Mouse (Mus musculus) embryo, embryonic 10 days (tissue): ENCODE results near the gene Dclre1b.

Experiments used
- DNase-seq: peaks from one replicate; pipeline ENCODE4 v3.0.0-alpha.2; 2015; ENCODE audit warnings: low spot score

The Dclre1b gene

DNA sequence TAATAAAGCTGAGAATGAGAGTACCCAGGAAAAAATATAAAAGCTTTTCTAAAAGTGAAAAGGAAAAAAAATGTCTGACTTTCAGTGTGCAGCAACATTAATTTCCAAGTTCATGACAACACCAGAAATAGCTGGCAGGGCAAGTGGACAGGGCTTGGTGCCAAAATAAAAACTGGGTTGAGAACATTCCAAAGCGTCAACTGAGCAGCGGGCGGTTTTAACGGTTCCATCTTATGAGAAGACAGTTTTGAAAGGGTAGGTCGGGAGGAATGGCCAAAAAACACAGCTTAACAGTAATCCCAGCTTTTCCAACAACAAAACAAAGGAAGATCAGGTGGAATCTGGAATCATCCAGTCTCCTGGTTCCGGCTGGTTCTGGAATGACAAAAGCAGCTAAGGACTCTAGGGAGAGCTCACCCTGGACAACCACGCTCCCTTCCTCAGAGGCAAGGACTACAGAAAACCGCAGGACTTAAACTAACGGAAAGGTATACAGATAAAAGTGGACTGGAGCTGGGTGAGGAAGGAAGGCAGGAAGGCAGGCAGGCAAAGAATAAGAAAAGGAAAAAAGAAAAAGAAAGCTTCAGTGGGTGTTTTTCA lies 37.6 kb downstream of the Dclre1b start:
- no peak for DNase-seq

DNA sequence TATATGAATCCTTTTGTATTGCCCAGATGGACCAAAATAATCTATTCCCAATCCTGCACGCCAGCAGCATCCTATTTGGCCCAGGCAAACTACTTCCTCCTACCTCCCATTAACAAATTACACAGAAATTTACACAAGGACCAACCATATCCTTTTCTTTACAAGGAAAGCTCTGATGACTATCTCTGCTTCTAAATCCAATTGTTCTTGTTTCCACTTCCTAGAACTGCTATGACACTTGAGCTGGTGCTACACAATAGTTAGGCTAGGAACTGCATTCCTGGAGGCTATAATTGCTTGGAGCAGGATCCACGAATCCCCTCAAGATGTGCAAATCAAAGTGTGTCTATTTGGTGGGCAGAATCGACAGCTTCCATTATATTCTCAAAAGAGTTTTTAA lies 42.5 kb downstream of the Dclre1b start:
- no peak for DNase-seq

DNA sequence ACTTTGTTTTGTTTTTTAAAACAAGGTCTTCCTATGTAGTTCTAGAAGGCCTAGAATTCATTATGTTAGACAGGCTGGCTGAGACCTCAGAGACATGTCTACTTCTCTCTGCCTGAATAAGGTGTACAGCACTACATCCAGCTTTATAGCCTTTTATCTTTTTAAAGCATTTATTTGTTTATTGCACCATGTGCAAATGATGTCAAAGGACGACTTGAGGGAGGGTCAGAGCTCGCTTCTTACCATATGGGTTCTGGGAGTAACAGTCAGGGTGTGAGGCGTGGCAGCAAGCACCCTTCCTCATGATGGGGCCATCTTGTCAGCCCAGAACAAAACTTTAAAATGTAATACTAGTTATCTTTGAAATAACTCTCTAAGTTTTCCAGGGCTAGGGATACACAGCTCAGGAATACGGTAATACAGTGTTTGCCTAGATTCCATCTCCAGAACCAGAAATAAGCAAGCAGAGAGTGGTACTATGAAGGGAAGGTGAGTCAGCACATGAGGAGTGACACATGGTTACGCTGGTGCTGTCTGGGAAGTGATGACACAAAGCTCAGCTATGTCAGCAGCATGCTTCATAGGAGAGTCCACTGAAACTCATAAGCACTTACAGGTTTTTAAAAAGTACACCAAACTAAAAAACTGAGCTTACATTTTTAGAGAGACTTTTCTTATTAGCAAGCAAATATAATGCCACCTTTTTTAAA lies 49.8 kb downstream of the Dclre1b start:
- no peak for DNase-seq

DNA sequence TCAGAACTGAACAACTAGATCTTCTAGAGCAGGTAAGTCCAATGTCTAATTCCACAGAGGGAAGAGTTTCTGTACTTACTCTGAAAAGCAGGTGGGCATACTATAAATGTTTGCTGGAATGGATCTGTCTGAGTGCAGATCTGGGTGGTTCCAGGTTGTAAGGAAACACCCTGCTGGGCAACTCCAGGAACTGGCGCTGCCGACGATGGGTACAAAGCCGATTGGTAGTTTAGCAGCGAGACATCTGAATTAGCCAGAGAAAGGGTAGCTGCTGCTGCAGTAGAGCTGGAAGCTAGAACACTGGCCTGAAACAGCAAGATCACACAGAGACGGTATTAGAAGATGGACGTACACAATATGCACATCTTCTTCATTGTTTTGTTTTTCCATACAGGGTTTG lies 50.8 kb downstream of the Dclre1b start:
- DNase-seq = no peak

DNA sequence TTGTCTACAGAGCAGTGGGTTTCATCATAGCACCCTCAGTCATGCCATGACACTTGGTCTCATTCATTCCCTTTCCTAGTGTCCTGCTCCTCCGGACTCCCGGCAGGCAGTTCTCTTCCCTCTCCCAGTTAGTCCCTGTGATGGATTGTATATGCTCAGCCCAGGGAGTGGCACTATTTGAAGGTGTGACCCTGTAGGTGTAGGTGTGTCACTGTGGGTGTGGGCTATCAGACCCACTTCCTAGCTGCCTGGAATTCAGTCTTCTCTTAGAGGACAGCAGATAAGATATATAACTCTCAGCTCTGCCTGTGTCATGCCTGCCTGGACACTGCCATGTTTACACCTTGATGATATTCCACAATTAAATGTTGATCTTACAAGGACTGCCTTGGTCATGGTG lies 52.3 kb downstream of the Dclre1b start:
- no peak for DNase-seq

DNA sequence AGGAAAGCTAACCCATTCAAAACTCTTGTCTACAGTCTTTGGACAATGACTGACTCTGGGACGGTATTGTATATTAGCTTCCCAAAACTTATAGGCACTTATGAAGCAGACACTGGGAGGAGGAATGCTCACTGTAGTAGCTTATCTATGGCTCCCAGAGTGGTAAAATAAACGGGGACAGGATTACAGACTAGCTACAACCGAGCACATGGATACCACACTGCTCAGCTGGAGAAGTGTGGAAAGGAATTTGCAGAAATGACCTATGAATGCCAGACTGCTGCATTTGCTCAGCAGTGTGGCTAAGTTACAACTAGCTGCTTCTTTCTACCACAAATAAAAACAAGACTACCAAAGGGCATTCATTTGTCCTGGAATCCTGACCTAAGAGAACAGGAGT lies 53.9 kb downstream of the Dclre1b start:
- DNase-seq = no peak

DNA sequence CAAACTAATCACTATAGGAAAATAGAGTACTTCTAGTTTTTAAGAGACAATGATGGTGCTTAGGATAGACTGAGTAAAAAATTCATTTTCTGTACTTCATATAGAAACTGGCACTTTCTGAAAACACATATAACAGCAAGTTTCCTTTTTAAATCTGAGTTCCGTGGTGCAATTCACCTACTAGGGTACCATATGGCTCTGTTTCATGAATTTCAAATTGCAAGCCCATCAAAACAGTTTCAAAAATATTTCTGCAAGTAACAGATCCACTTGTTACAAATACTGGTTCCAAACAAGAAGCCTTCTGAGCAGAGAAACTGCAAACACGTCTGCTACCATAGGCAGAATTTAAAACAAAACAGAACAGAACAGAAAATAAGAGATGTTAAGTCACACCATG lies 57.7 kb downstream of the Dclre1b start:
- DNase-seq = no peak
